Mouse (Mus musculus) CD4-positive, CD25-positive, alpha-beta regulatory T cell, adult 2 months (primary cell): ENCODE results near the gene Fam107a.

Source experiments
- DNase-seq: peaks from one replicate; pipeline ENCODE4 v3.0.0-alpha.2; 2012; ENCODE audit warnings: low read depth, low spot score

Fam107a gene

GRCm38 (mm10) chr14:8317194-8318097 lies at the start of gene Fam107a:
Gene Fam107a, minus strand, starts transcription at chr14:8318023.
- no peak for DNase-seq

- no peak for DNase-seq
Measured at GRCm38 (mm10) chr14:8367121-8367520, 49.3 kb upstream of the Fam107a start.

- DNase-seq: no peak
Measured at GRCm38 (mm10) chr14:8365833-8366232, 48.0 kb upstream of the Fam107a start.

GRCm38 (mm10) chr14:8356836-8357235 lies 39.0 kb upstream of the Fam107a start:
- DNase-seq: no peak

- DNase-seq: peak; percentile 70
Measured at GRCm38 (mm10) chr14:8355999-8356501, 38.2 kb upstream of the Fam107a start.

GRCm38 (mm10) chr14:8348927-8349326 lies 31.1 kb upstream of the Fam107a start:
- no peak for DNase-seq

- peak; percentile 80 for DNase-seq
Measured at GRCm38 (mm10) chr14:8346255-8346997, 28.6 kb upstream of the Fam107a start.

GRCm38 (mm10) chr14:8345566-8345965 lies 27.7 kb upstream of the Fam107a start:
- DNase-seq: no peak

- DNase-seq: no peak
Measured at GRCm38 (mm10) chr14:8342509-8343106, 24.8 kb upstream of the Fam107a start.

- DNase-seq: no peak
Measured at GRCm38 (mm10) chr14:8340226-8340625, 22.4 kb upstream of the Fam107a start.

GRCm38 (mm10) chr14:8335947-8336346 lies 18.1 kb upstream of the Fam107a start:
- no peak for DNase-seq

GRCm38 (mm10) chr14:8334511-8334910 lies 16.7 kb upstream of the Fam107a start:
- no peak for DNase-seq

GRCm38 (mm10) chr14:8332314-8333252 lies 14.8 kb upstream of the Fam107a start:
- DNase-seq: no peak

GRCm38 (mm10) chr14:8331307-8331905 lies 13.6 kb upstream of the Fam107a start:
- no peak for DNase-seq

GRCm38 (mm10) chr14:8330390-8330789 lies 12.6 kb upstream of the Fam107a start:
- no peak for DNase-seq

GRCm38 (mm10) chr14:8329552-8329951 lies 11.7 kb upstream of the Fam107a start:
- no peak for DNase-seq

- DNase-seq: no peak
Measured at GRCm38 (mm10) chr14:8327371-8327770, 9.5 kb upstream of the Fam107a start.

- DNase-seq: no peak
Measured at GRCm38 (mm10) chr14:8326961-8327360, 9.1 kb upstream of the Fam107a start.

- DNase-seq: no peak
Measured at GRCm38 (mm10) chr14:8325746-8326145, 7.9 kb upstream of the Fam107a start.

GRCm38 (mm10) chr14:8320528-8320927 lies 2.7 kb upstream of the Fam107a start:
- DNase-seq: no peak
